Mouse (Mus musculus): ENCODE measurements around the gene Aldh18a1. TPM values are rescaled to one million over a fixed set of nuclear protein-coding genes. Genes with fewer than 3 reads are reported as not detected.
"Not testable (repeated sequence)": the region's sequence is repeated elsewhere in the genome, so short reads cannot be mapped to it uniquely, and the experiment has no call there.

Aldh18a1 gene
- polyA plus RNA-seq, 1 experiment from 2014 or later, result 45.5 TPM

GRCm38 (mm10) chr19:40567616-40568015 is 20.6 kb downstream of the Aldh18a1 start:
- WGBS, result 88% methylated on average over 3 of the region's 3 CpGs
- H3K9me3 ChIP-seq (ENCODE audit: control insufficient read depth, low read length), result peaks cover 12% of the 10 kb centered on the region; the same call in 1 of the 2 replicates
- ATAC-seq (ENCODE audit: low FRiP score), result no peak
- H3K27me3 ChIP-seq (ENCODE audit: control insufficient read depth, insufficient read depth, low read length), result no peaks in the 10 kb centered on the region
- H3K9ac ChIP-seq, result no peak overlapping the region
- peaks cover 99% of the 10 kb centered on the region for H3K36me3 ChIP-seq (replicated peaks; ENCODE audit: control insufficient read depth, insufficient read depth)
- DNase-seq (ENCODE audit: low spot score), result no peak
- H3K4me1 ChIP-seq (replicated peaks; ENCODE audit: control insufficient read depth, insufficient read depth, low read length), result no peaks in the 10 kb centered on the region
- no peak overlapping the region for H3K4me2 ChIP-seq (replicated peaks)
- H3K4me3 ChIP-seq (replicated peaks; ENCODE audit: low read length), result no peak overlapping the region
- H3K27ac ChIP-seq, result no peak overlapping the region

GRCm38 (mm10) chr19:40563880-40564645 is 24.2 kb downstream of the Aldh18a1 start:
- Histone ChIP-seq H3K4me3 (replicated peaks; ENCODE audit: low read length) (no peak overlapping the region), H3K9me3 (ENCODE audit: control insufficient read depth, low read length) (no peaks in the 10 kb centered on the region), H3K36me3 (replicated peaks; ENCODE audit: control insufficient read depth, insufficient read depth) (peaks cover 74% of the 10 kb centered on the region), H3K9ac (no peak overlapping the region), H3K4me2 (replicated peaks) (no peak overlapping the region), H3K4me1 (replicated peaks; ENCODE audit: control insufficient read depth, insufficient read depth, low read length) (no peaks in the 10 kb centered on the region), H3K27ac (no peak overlapping the region), H3K27me3 (ENCODE audit: control insufficient read depth, insufficient read depth, low read length) (no peaks in the 10 kb centered on the region)
- no peak for ATAC-seq (ENCODE audit: low FRiP score)
- DNase-seq (ENCODE audit: low spot score), result no peak
- 87% methylated on average over 10 of the region's 10 CpGs for WGBS

GRCm38 (mm10) chr19:40561521-40561920 is 26.7 kb downstream of the Aldh18a1 start:
- H3K9ac ChIP-seq; H3K4me2 ChIP-seq (replicated peaks); H3K9me3 ChIP-seq (ENCODE audit: control insufficient read depth, low read length); H3K4me1 ChIP-seq (replicated peaks; ENCODE audit: control insufficient read depth, insufficient read depth, low read length); DNase-seq (ENCODE audit: low spot score); H3K27me3 ChIP-seq (ENCODE audit: control insufficient read depth, insufficient read depth, low read length); ATAC-seq (ENCODE audit: low FRiP score); H3K27ac ChIP-seq; H3K4me3 ChIP-seq (replicated peaks; ENCODE audit: low read length): not testable (repeated sequence)
- WGBS, result 69% methylated on average over 12 of the region's 31 CpGs
- H3K36me3 ChIP-seq (replicated peaks; ENCODE audit: control insufficient read depth, insufficient read depth), result peaks cover 69% of the 10 kb centered on the region

GRCm38 (mm10) chr19:40556029-40556428 is 32.2 kb downstream of the Aldh18a1 start:
- no peak for ATAC-seq (ENCODE audit: low FRiP score)
- 96% methylated on average over 7 of the region's 7 CpGs for WGBS

GRCm38 (mm10) chr19:40555136-40555535 is 33.1 kb downstream of the Aldh18a1 start:
- no peak for DNase-seq (ENCODE audit: low spot score)
- Histone ChIP-seq H3K27me3 (ENCODE audit: control insufficient read depth, insufficient read depth, low read length) (no peaks in the 10 kb centered on the region), H3K4me3 (replicated peaks; ENCODE audit: low read length) (no peak overlapping the region), H3K9ac (no peak overlapping the region), H3K9me3 (ENCODE audit: control insufficient read depth, low read length) (no peaks in the 10 kb centered on the region), H3K36me3 (replicated peaks; ENCODE audit: control insufficient read depth, insufficient read depth) (peaks cover 79% of the 10 kb centered on the region), H3K4me1 (replicated peaks; ENCODE audit: control insufficient read depth, insufficient read depth, low read length) (no peaks in the 10 kb centered on the region), H3K4me2 (replicated peaks) (no peak overlapping the region), H3K27ac (no peak overlapping the region)
- whole genome bisulfite sequencing, result 98% methylated on average over 8 of the region's 8 CpGs
- ATAC-seq (ENCODE audit: low FRiP score), result no peak

More at GRCm38 (mm10) chr19:40556029-40556428, 32.2 kb downstream of the Aldh18a1 start:
- H3K9me3 ChIP-seq (ENCODE audit: control insufficient read depth, low read length), result no peaks in the 10 kb centered on the region
- H3K4me2 ChIP-seq (replicated peaks), result no peak overlapping the region
- H3K27ac ChIP-seq, result no peak overlapping the region
- no peak for DNase-seq (ENCODE audit: low spot score)
- no peaks in the 10 kb centered on the region for H3K27me3 ChIP-seq (ENCODE audit: control insufficient read depth, insufficient read depth, low read length)
- no peak overlapping the region for H3K9ac ChIP-seq
- H3K4me3 ChIP-seq (replicated peaks; ENCODE audit: low read length), result no peak overlapping the region
- H3K4me1 ChIP-seq (replicated peaks; ENCODE audit: control insufficient read depth, insufficient read depth, low read length), result no peaks in the 10 kb centered on the region
- peaks cover 70% of the 10 kb centered on the region for H3K36me3 ChIP-seq (replicated peaks; ENCODE audit: control insufficient read depth, insufficient read depth)

- Histone ChIP-seq H3K4me3 (replicated peaks; ENCODE audit: low read length) (no peak overlapping the region), H3K27me3 (ENCODE audit: control insufficient read depth, insufficient read depth, low read length) (no peaks in the 10 kb centered on the region), H3K4me2 (replicated peaks) (no peak overlapping the region), H3K4me1 (replicated peaks; ENCODE audit: control insufficient read depth, insufficient read depth, low read length) (no peaks in the 10 kb centered on the region), H3K9ac (no peak overlapping the region), H3K9me3 (ENCODE audit: control insufficient read depth, low read length) (no peaks in the 10 kb centered on the region), H3K36me3 (replicated peaks; ENCODE audit: control insufficient read depth, insufficient read depth) (peaks cover 84% of the 10 kb centered on the region), H3K27ac (no peak overlapping the region)
- ATAC-seq (ENCODE audit: low FRiP score), result no peak
- DNase-seq (ENCODE audit: low spot score), result no peak
- 96% methylated on average over 11 of the region's 11 CpGs for WGBS
Measured at GRCm38 (mm10) chr19:40554343-40554742, 33.9 kb downstream of the Aldh18a1 start.

GRCm38 (mm10) chr19:40553849-40554248 is 34.4 kb downstream of the Aldh18a1 start:
- 88% methylated on average over 6 of the region's 6 CpGs for WGBS
- ATAC-seq (ENCODE audit: low FRiP score) (no peak), DNase-seq (ENCODE audit: low spot score) (no peak)
- Histone ChIP-seq H3K9me3 (ENCODE audit: control insufficient read depth, low read length) (no peaks in the 10 kb centered on the region), H3K9ac (no peak overlapping the region), H3K4me1 (replicated peaks; ENCODE audit: control insufficient read depth, insufficient read depth, low read length) (no peaks in the 10 kb centered on the region), H3K4me2 (replicated peaks) (no peak overlapping the region), H3K4me3 (replicated peaks; ENCODE audit: low read length) (no peak overlapping the region), H3K27me3 (ENCODE audit: control insufficient read depth, insufficient read depth, low read length) (no peaks in the 10 kb centered on the region), H3K36me3 (replicated peaks; ENCODE audit: control insufficient read depth, insufficient read depth) (peaks cover 84% of the 10 kb centered on the region), H3K27ac (no peak overlapping the region)

GRCm38 (mm10) chr19:40553014-40553789 is 35.1 kb downstream of the Aldh18a1 start:
- Histone ChIP-seq H3K27ac (no peak overlapping the region), H3K9me3 (ENCODE audit: control insufficient read depth, low read length) (no peaks in the 10 kb centered on the region), H3K27me3 (ENCODE audit: control insufficient read depth, insufficient read depth, low read length) (no peaks in the 10 kb centered on the region), H3K9ac (no peak overlapping the region), H3K36me3 (replicated peaks; ENCODE audit: control insufficient read depth, insufficient read depth) (peaks cover 81% of the 10 kb centered on the region), H3K4me3 (replicated peaks; ENCODE audit: low read length) (no peak overlapping the region), H3K4me1 (replicated peaks; ENCODE audit: control insufficient read depth, insufficient read depth, low read length) (no peaks in the 10 kb centered on the region), H3K4me2 (replicated peaks) (no peak overlapping the region)
- no peak for DNase-seq (ENCODE audit: low spot score)
- 94% methylated on average over 14 of the region's 14 CpGs for WGBS
- no peak for ATAC-seq (ENCODE audit: low FRiP score)

- Histone ChIP-seq H3K36me3 (replicated peaks; ENCODE audit: control insufficient read depth, insufficient read depth) (peaks cover 48% of the 10 kb centered on the region), H3K4me3 (replicated peaks; ENCODE audit: low read length) (no peak overlapping the region), H3K4me1 (replicated peaks; ENCODE audit: control insufficient read depth, insufficient read depth, low read length) (no peaks in the 10 kb centered on the region), H3K9ac (no peak overlapping the region), H3K27me3 (ENCODE audit: control insufficient read depth, insufficient read depth, low read length) (no peaks in the 10 kb centered on the region), H3K27ac (no peak overlapping the region), H3K4me2 (replicated peaks) (no peak overlapping the region), H3K9me3 (ENCODE audit: control insufficient read depth, low read length) (no peaks in the 10 kb centered on the region)
- no peak for ATAC-seq (ENCODE audit: low FRiP score)
- 67% methylated on average over 6 of the region's 6 CpGs for WGBS
- DNase-seq (ENCODE audit: low spot score), result no peak
Measured at GRCm38 (mm10) chr19:40549516-40550135, 38.6 kb downstream of the Aldh18a1 start.

All from hindbrain, embryonic 14.5 days (tissue).